Mouse (Mus musculus): ENCODE measurements at regions not wholly inside any gene's neighbourhood (a gene's known extent, or its start where the extent isn't known, plus 50 kb on each side); places are given as distances from the start of the nearest gene placed in this dataset.

DNA sequence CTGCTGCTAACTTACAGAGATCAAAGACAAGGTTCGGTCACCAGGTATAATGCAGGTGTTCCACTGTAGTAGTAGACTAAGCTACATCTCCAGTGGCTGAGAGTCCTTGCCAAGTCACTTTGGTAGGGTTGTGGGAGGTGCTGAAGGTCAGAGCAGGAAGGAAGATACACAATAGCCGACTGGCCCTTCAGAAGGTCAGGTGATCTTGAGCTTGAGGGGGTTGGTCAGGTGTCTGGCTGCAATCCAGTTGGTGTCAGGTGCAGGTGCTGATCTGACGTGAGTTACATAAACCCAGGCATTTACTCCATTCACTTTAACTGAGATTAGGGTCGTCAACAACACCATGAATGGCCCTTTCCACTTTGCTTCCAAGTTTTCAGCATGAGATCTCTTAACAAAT is 266.8 kb downstream of the Amd2 start:
- no peak overlapping the region for H3K9ac ChIP-seq (ENCODE audit: insufficient read depth, low read depth, low read length, poor library complexity, severe bottlenecking)
- H3K4me3 ChIP-seq (ENCODE audit: insufficient read depth in 1 of 2, low read depth in 1 of 2, low read length in 2 of 2, poor library complexity in 1 of 2, severe bottlenecking in 1 of 2) = no peak overlapping the region
- no peak for DNase-seq (ENCODE audit: low read depth, low spot score)
- peaks cover 0 to 3% of the 10 kb centered on the region in 2 experiments; a peak in 1 of 4 replicates for H3K4me1 ChIP-seq (ENCODE audit: control insufficient read depth in 2 of 2, insufficient read depth in 2 of 2, low read length in 2 of 2, poor library complexity in 1 of 2)
- no peaks in the 10 kb centered on the region for H3K36me3 ChIP-seq (ENCODE audit: control insufficient read depth, insufficient read depth, low read length, poor library complexity, severe bottlenecking)
- no peak for TF ChIP-seq MAFK (IDR thresholded peaks at IDR 0.05; ENCODE audit: insufficient read depth, low read depth, low read length)
- TF ChIP-seq ZC3H11A (IDR thresholded peaks at IDR 0.05; ENCODE audit: borderline replicate concordance, low read depth, low read length) = no peak
- no peak for TF ChIP-seq HCFC1 (IDR thresholded peaks at IDR 0.05; ENCODE audit: borderline replicate concordance, insufficient read depth, low read length)
- TF ChIP-seq CHD2 (IDR thresholded peaks at IDR 0.05; ENCODE audit: low read depth, low read length) = no peak
- no peak for TF ChIP-seq ZNF384 (IDR thresholded peaks at IDR 0.05; ENCODE audit: low read depth, low read length)
- no peak overlapping the region for H3K27ac ChIP-seq (ENCODE audit: insufficient read depth, low read depth, low read length, poor library complexity, severe bottlenecking)
- in situ Hi-C loops (cut with MboI; ENCODE audit: low sequenced_read_pairs in 2 of 2, unreplicated experiment in 2 of 2) = no loop called here
- no peaks in the 10 kb centered on the region for H3K9me3 ChIP-seq (ENCODE audit: control insufficient read depth, insufficient read depth, low read depth, low read length)

GRCm38 (mm10) chr10:35443911-35444310 is 267.8 kb downstream of the Amd2 start:
- Histone ChIP-seq H3K4me3 (ENCODE audit: insufficient read depth in 1 of 2, low read depth in 1 of 2, low read length in 2 of 2, poor library complexity in 1 of 2, severe bottlenecking in 1 of 2) (no peak overlapping the region), H3K36me3 (ENCODE audit: control insufficient read depth, insufficient read depth, low read length, poor library complexity, severe bottlenecking) (no peaks in the 10 kb centered on the region), H3K4me1 (ENCODE audit: control insufficient read depth in 2 of 2, insufficient read depth in 2 of 2, low read length in 2 of 2, poor library complexity in 1 of 2) (peaks cover 0 to 3% of the 10 kb centered on the region in 2 experiments; a peak in 1 of 4 replicates), H3K27ac (ENCODE audit: insufficient read depth, low read depth, low read length, poor library complexity, severe bottlenecking) (no peak overlapping the region), H3K9me3 (ENCODE audit: control insufficient read depth, insufficient read depth, low read depth, low read length) (no peaks in the 10 kb centered on the region), H3K9ac (ENCODE audit: insufficient read depth, low read depth, low read length, poor library complexity, severe bottlenecking) (no peak overlapping the region)
- DNase-seq (ENCODE audit: low read depth, low spot score) = no peak
- in situ Hi-C loops (cut with MboI; ENCODE audit: low sequenced_read_pairs in 2 of 2, unreplicated experiment in 2 of 2) = no loop called here
- no peak for TF ChIP-seq HCFC1 (IDR thresholded peaks at IDR 0.05; ENCODE audit: borderline replicate concordance, insufficient read depth, low read length)
- no peak for TF ChIP-seq ZC3H11A (IDR thresholded peaks at IDR 0.05; ENCODE audit: borderline replicate concordance, low read depth, low read length)
- TF ChIP-seq ZNF384 (IDR thresholded peaks at IDR 0.05; ENCODE audit: low read depth, low read length) = no peak
- TF ChIP-seq CHD2 (IDR thresholded peaks at IDR 0.05; ENCODE audit: low read depth, low read length) = no peak
- TF ChIP-seq MAFK (IDR thresholded peaks at IDR 0.05; ENCODE audit: insufficient read depth, low read depth, low read length) = no peak

Measured in ES-E14 (cell line).